Mouse (Mus musculus) adrenal gland, adult 8-10 months (tissue): ENCODE results near the gene Rsad1. TPM values are rescaled to one million over a fixed set of nuclear protein-coding genes. Genes with fewer than 3 reads are reported as not detected.

Experiments used
- DNase-seq: peaks from one replicate; pipeline ENCODE4 v3.0.0; 2022
- total RNA-seq, 4 experiments: library from RNA; stranded (reverse); gene quantifications; 2 replicates each; pipeline ENCODE4 v1.2.4; 2022

Rsad1 gene
- 10 to 100 TPM; 15.3 to 35.4 (median 25.1) TPM for total RNA-seq

- peak; percentile 93 for DNase-seq
These were observed at the start of gene Rsad1 for GRCm38 (mm10) chr11:94548888-94549690. Gene Rsad1, minus strand, starts transcription at chr11:94549255.

GRCm38 (mm10) chr11:94598437-94599120 is 49.5 kb upstream of the Rsad1 start:
- DNase-seq, result no peak

DNA sequence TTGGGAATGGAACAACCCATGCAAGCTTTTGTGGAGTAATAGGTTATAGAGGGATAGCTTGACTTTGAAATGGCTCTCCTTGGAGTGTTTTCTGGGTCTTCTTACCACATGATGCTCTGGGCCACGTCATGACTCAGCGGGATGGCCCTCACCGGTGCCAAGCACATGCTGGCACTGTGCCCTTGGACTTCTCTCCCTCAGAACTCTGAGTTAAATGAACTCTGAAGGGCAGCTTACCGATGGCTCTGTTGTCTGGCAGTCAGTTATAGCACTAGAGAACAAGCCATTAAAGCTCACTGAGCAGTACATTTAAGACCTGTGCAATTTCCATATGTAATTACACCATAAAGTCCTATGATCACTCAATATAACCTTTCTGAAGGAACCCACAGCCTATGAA is 48.3 kb upstream of the Rsad1 start:
- DNase-seq, result peak; percentile 93

GRCm38 (mm10) chr11:94596311-94596852 is 47.3 kb upstream of the Rsad1 start:
- DNase-seq, result no peak

GRCm38 (mm10) chr11:94587511-94587910 is 38.5 kb upstream of the Rsad1 start:
- no peak for DNase-seq

DNA sequence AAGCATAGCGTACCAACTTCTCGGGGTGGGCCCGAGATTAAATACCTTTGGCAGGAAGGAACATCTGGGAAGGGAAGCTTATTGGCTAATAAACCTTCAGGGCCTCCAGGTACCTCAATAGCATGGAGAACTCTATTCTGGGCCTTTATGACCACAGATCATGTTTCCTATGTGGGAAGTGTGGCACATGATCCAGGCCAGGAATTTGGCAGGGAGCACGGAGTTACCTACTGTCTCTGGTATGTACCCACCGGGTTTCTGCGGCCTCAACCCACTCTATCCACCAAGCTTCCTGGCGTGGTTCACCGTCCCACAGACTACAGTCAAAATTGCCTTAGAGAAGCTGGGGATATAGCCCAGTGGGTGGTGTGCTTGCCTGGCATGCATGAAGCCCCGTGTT is 36.0 kb upstream of the Rsad1 start:
- DNase-seq, result no peak

GRCm38 (mm10) chr11:94580111-94580740 is 31.2 kb upstream of the Rsad1 start:
- no peak for DNase-seq

GRCm38 (mm10) chr11:94576361-94576760 is 27.3 kb upstream of the Rsad1 start:
- no peak for DNase-seq

DNA sequence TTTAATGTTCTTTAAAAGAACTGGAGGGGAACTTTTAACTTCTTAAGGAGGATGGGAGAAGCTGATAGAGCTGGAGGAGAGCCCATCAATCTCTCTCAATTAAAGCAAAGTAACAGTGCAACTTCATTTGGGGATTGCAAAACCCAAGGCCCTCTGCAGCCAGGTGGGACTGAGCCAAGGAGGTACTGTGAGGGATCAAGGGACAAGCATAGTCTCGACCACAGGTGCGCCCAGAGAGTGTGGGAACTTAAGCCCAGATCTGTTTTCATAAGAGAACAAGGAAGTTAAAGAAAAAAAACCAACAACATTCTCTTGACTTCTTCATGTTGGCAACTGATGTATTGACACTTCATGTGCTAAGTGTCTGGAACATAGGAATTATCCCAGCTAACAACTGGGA is 26.0 kb upstream of the Rsad1 start:
- DNase-seq, result no peak

DNA sequence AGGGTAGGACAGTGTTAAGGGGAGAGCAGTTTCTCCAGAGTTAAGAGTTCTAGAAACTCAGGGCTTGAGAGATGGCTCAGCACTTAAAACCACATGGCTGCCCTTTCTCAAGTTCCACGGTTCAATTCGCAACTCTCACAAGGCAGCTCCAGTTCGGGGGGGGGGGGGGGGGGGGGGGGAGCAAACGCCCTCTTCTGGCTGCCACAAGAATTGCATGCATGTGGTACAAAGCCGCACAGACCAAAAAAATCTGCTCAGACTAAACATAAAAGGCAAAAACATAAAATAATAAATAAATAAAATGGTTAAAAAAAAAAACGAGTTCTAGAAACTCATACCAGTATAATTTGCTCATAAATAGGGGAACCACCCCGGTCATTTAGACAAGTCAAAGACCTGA is 25.5 kb upstream of the Rsad1 start:
- DNase-seq, result no peak

GRCm38 (mm10) chr11:94571850-94572249 is 22.8 kb upstream of the Rsad1 start:
- DNase-seq, result no peak

- DNase-seq, result peak; percentile 45
These were observed 21.6 kb upstream of the Rsad1 start for GRCm38 (mm10) chr11:94570612-94571011.

DNA sequence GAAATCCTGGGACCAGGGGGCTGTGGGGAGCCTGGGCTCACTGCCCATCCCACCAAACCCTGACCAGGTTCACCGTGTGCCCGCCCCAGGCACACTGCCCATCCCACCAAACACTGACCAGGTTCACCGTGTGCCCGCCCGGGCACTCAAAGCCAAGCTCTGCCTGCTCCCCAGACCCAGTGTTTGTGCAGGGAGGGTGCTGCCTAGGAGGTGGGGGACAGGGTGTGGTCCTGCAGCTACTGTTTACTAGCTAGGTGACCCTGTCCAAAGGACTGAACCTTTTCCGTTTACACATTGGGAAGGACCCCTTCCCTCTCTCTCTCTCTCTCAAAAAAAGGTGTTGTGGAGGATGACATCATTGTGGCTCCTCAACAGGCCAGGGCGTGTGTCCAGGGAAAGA is 18.3 kb upstream of the Rsad1 start:
- DNase-seq, result no peak

DNA sequence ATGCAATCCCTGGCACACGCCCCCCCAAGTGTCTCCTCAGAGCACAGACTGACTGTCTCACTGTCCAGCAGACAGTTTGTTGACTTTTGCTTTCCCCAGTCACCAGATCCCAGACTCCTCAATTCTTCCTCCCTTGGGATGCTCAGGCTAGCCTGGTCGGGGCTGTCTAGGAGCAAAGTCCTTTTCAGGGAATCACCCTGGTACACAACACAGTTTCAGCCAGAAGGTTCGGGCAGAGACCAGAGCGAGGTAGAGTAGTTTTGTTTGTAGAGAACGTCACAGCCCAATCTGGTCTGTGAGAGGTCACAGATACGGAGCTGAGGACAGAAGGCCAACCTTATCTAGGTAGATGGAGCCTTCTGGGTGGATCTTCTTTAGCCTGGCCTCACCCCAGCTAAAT is 17.5 kb upstream of the Rsad1 start:
- DNase-seq, result no peak

- no peak for DNase-seq
These were observed 16.1 kb upstream of the Rsad1 start for GRCm38 (mm10) chr11:94565151-94565479.

- no peak for DNase-seq
These were observed 15.5 kb upstream of the Rsad1 start, which contains the start of gene Chad for GRCm38 (mm10) chr11:94564437-94565150. Gene Chad, plus strand, starts transcription at chr11:94565047.

DNA sequence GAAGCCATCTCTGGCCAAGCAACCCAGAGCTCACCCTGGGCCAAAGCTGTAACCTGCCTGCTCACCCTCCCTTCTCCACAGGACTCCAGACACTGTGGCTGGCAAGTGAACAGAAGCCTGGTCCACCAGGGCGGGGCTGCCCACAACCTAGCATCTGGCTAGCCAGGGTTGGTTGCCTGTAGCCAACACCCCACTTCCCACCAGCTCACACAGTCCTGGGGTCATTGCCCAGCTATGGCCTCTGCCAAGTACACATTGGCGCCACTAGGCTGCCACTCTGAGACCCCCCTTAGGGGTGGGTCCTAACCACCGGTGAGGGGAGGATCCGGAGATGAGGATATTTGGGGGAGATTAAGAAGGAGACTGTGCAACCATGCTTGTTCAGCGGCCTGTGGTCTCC is 14.8 kb upstream of the Rsad1 start:
- no peak for DNase-seq

GRCm38 (mm10) chr11:94563383-94563782 is 14.3 kb upstream of the Rsad1 start:
- no peak for DNase-seq

GRCm38 (mm10) chr11:94558226-94558625 is 9.2 kb upstream of the Rsad1 start:
- DNase-seq, result no peak

DNA sequence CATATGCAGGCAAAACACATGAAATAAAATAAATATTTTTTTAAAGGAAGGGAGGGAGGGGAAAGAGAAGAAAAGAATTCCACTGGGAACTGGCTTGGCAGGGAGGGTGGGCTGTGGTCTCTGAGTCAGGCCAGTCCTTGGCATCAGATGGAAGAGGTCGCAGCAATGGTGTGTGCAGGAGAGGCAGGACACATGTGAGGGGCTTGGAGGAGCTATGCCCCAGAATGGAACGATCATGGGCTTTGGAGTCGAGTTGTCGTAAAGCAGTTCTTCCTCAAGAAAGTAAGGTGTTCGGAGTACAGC is 1.3 kb upstream of the Rsad1 start:
- DNase-seq, result no peak

- DNase-seq, result no peak
These were observed 811 bp upstream of the Rsad1 start for GRCm38 (mm10) chr11:94549691-94550441.
